Mouse (Mus musculus) lung, adult 2 months (tissue): Measurements from ENCODE around the gene Snx29.

ENCODE experiments used
- CTCF ChIP-seq: fragments of 200-500 bp; IDR thresholded peaks from 2 replicates; pipeline ENCODE4 v1.5.1; 2011; ENCODE audit warnings: mild to moderate bottlenecking, low read length, control low read depth; ENCODE audit not compliant: insufficient read depth
- POLR2A ChIP-seq: fragments of 200-500 bp; IDR thresholded peaks from 2 replicates; pipeline ENCODE4 v1.6.1; 2011; ENCODE audit warnings: low read depth, mild to moderate bottlenecking, control low read depth, low read length, borderline replicate concordance; ENCODE audit errors: extremely low read depth

DNA sequence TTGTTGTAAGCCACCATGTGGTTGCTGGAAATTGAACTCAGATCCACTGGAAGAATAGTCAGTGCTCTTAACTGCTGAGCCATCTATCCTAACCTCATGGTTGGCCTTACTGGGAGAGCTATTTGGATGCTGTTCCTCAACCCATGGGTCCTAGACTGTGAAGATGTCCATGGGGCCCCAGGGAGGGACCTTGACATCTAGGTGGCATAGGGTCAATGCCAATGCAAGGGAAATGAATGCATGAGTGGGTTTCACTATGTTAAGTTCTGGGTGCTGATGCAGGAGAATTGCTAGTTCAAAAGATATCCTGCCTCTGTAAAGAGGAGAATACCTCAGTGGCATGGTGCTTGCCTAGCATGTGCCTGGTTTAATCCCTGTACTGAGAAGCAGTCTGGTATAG, 63.5 kb downstream of the Snx29 start:
- TF ChIP-seq CTCF: no peak
- no peak for TF ChIP-seq POLR2A
